Mouse (Mus musculus) MEL (cell line): ENCODE results near the gene I0C0044D17Rik. TPM values are rescaled to one million over a fixed set of nuclear protein-coding genes. Genes with fewer than 3 reads are reported as not detected.

Experiments
- DNase-seq: peaks from one replicate; pipeline ENCODE4 v3.0.0; 2011; ENCODE audit warnings: low read depth, low spot score
- H3K27ac ChIP-seq: 2 replicates; pipeline ENCODE4 v1.5.1; 2012; ENCODE audit warnings: low read depth, mild to moderate bottlenecking, control low read depth, low read length, moderate library complexity; ENCODE audit not compliant: control insufficient read depth
- H3K27me3 ChIP-seq, 2 experiments: fragments of 150-350 bp in 1 of 2; sonication (generic) in 1 of 2; 2 replicates each; pipeline ENCODE4 v1.6.1; 2012; ENCODE audit warnings: low read length in 2 of 2, mild to moderate bottlenecking in 2 of 2, improper control_type of control experiment in 1 of 2, moderate library complexity in 1 of 2; ENCODE audit not compliant: insufficient read depth in 2 of 2, control insufficient read depth in 1 of 2
- H3K36me3 ChIP-seq, 2 experiments: 2 replicates each; pipeline ENCODE4 v1.6.1; 2012 to 2014; ENCODE audit warnings: low read length in 2 of 2, improper control_type of control experiment in 1 of 2, inconsistent platforms in 1 of 2, mild to moderate bottlenecking in 1 of 2; ENCODE audit not compliant: insufficient read depth in 2 of 2, control insufficient read depth in 1 of 2
- H3K4me1 ChIP-seq, 2 experiments: fragments of 150-350 bp in 1 of 2; sonication (generic) in 1 of 2; 2 replicates each; pipeline ENCODE4 v1.6.1; 2012; ENCODE audit warnings: low read length in 2 of 2, improper control_type of control experiment in 1 of 2, mild to moderate bottlenecking in 1 of 2; ENCODE audit not compliant: insufficient read depth in 2 of 2, control insufficient read depth in 1 of 2
- H3K4me3 ChIP-seq, 2 experiments: fragments of 150-350 bp in 1 of 2; sonication (generic) in 1 of 2; 2 replicates each; pipeline ENCODE4 v1.5.1; 2012; ENCODE audit warnings: low read depth in 2 of 2, low read length in 2 of 2, mild to moderate bottlenecking in 2 of 2, moderate library complexity in 2 of 2, control low read depth in 1 of 2, improper control_type of control experiment in 1 of 2; ENCODE audit not compliant: control insufficient read depth in 1 of 2, insufficient read depth in 1 of 2
- H3K79me2 ChIP-seq: 2 replicates; pipeline ENCODE4 v1.6.1; 2012; ENCODE audit warnings: mild to moderate bottlenecking, low read length, moderate library complexity; ENCODE audit not compliant: control insufficient read depth, poor library complexity, insufficient read depth
- H3K9ac ChIP-seq: 2 replicates; pipeline ENCODE4 v1.6.1; 2012; ENCODE audit warnings: low read depth, mild to moderate bottlenecking, control low read depth, low read length, moderate library complexity; ENCODE audit not compliant: control insufficient read depth, poor library complexity, severe bottlenecking
- H3K9me3 ChIP-seq: fragments of 150-350 bp; sonication (generic); replicated peaks from 2 replicates; pipeline ENCODE4 v1.6.1; 2012; ENCODE audit warnings: mild to moderate bottlenecking, low read length, improper control_type of control experiment, moderate library complexity; ENCODE audit not compliant: insufficient read depth
- CHD1 ChIP-seq: IDR thresholded peaks from 2 replicates; pipeline ENCODE4 v1.6.1; 2012; ENCODE audit warnings: low read depth, mild to moderate bottlenecking, inconsistent platforms, low read length, improper control_type of control experiment
- CHD2 ChIP-seq: IDR thresholded peaks from 2 replicates; pipeline ENCODE4 v1.6.1; 2011; ENCODE audit warnings: low read length, improper control_type of control experiment
- CTCF ChIP-seq, 3 experiments: IDR thresholded peaks in 2 of 3; conservative IDR thresholded peaks in 1 of 3; 2 replicates each; pipeline ENCODE4 v1.5.1; 2011 to 2012; ENCODE audit warnings: low read length in 3 of 3, low read depth in 2 of 3, mild to moderate bottlenecking in 2 of 3, improper control_type of control experiment in 1 of 3, inconsistent platforms in 1 of 3, mixed read lengths in 1 of 3, moderate library complexity in 1 of 3; ENCODE audit not compliant: control insufficient read depth in 1 of 3, insufficient read depth in 1 of 3, poor library complexity in 1 of 3, severe bottlenecking in 1 of 3
- E2F4 ChIP-seq: IDR thresholded peaks from 2 replicates; pipeline ENCODE4 v1.6.1; 2011; ENCODE audit warnings: low read depth, low read length, improper control_type of control experiment, borderline replicate concordance
- ETS1 ChIP-seq: IDR thresholded peaks from 2 replicates; pipeline ENCODE4 v1.6.1; 2012; ENCODE audit warnings: low read depth, mild to moderate bottlenecking, inconsistent platforms, low read length, improper control_type of control experiment, moderate library complexity
- GABPA ChIP-seq: IDR thresholded peaks from 2 replicates; pipeline ENCODE4 v1.6.1; 2012; ENCODE audit warnings: low read depth, mild to moderate bottlenecking, inconsistent platforms, low read length, improper control_type of control experiment, moderate library complexity
- MAFK ChIP-seq: IDR thresholded peaks from 2 replicates; pipeline ENCODE4 v1.6.1; 2011; ENCODE audit warnings: low read depth, mild to moderate bottlenecking, low read length, improper control_type of control experiment, borderline replicate concordance
- MAX ChIP-seq: IDR thresholded peaks from 2 replicates; pipeline ENCODE4 v1.6.1; 2011; ENCODE audit warnings: low read length, improper control_type of control experiment
- MAZ ChIP-seq: IDR thresholded peaks from 2 replicates; pipeline ENCODE4 v1.6.1; 2012; ENCODE audit warnings: low read depth, mild to moderate bottlenecking, inconsistent platforms, low read length, improper control_type of control experiment
- MEF2A ChIP-seq: IDR thresholded peaks from 2 replicates; pipeline ENCODE4 v1.6.1; 2014; ENCODE audit warnings: low read depth, mild to moderate bottlenecking, inconsistent platforms, low read length, improper control_type of control experiment; ENCODE audit not compliant: poor library complexity, insufficient replicate concordance, severe bottlenecking; ENCODE audit errors: extremely low read depth
- MYB ChIP-seq: IDR thresholded peaks from 2 replicates; pipeline ENCODE4 v1.6.1; 2011; ENCODE audit warnings: mild to moderate bottlenecking, low read depth, low read length, improper control_type of control experiment
- MYC ChIP-seq: IDR thresholded peaks from 2 replicates; pipeline ENCODE4 v1.6.1; 2011; ENCODE audit warnings: low read depth, mild to moderate bottlenecking, low read length, improper control_type of control experiment, moderate library complexity
- NELFE ChIP-seq: IDR thresholded peaks from 2 replicates; pipeline ENCODE4 v1.6.1; 2011; ENCODE audit warnings: low read depth, low read length, improper control_type of control experiment
- POLR2A ChIP-seq, 2 experiments: IDR thresholded peaks; 2 replicates each; pipeline ENCODE4 v1.6.1; 2011 to 2012; ENCODE audit warnings: low read length in 2 of 2, mild to moderate bottlenecking in 2 of 2, control low read depth in 1 of 2, improper control_type of control experiment in 1 of 2, low read depth in 1 of 2, moderate library complexity in 1 of 2; ENCODE audit not compliant: control insufficient read depth in 1 of 2, insufficient read depth in 1 of 2, poor library complexity in 1 of 2
- POLR2AphosphoS2 ChIP-seq: IDR thresholded peaks from 2 replicates; pipeline ENCODE4 v1.6.1; 2011; ENCODE audit warnings: low read length, improper control_type of control experiment
- RCOR1 ChIP-seq: IDR thresholded peaks from 2 replicates; pipeline ENCODE4 v1.6.1; 2012; ENCODE audit warnings: low read depth, mild to moderate bottlenecking, inconsistent platforms, low read length, improper control_type of control experiment
- SIN3A ChIP-seq: IDR thresholded peaks from 2 replicates; pipeline ENCODE4 v1.6.1; 2012; ENCODE audit warnings: low read length, improper control_type of control experiment, inconsistent platforms
- SMC3 ChIP-seq: IDR thresholded peaks from 2 replicates; pipeline ENCODE4 v1.6.1; 2011; ENCODE audit warnings: low read depth, low read length, improper control_type of control experiment
- TAL1 ChIP-seq: IDR thresholded peaks from 2 replicates; pipeline ENCODE4 v1.6.1; 2012; ENCODE audit warnings: mild to moderate bottlenecking, inconsistent platforms, low read length, moderate library complexity, mixed read lengths
- TBP ChIP-seq: IDR thresholded peaks from 2 replicates; pipeline ENCODE4 v1.8.0; 2011; ENCODE audit warnings: low read depth, low read length, improper control_type of control experiment
- TCF12 ChIP-seq: IDR thresholded peaks from 2 replicates; pipeline ENCODE4 v1.6.1; 2014; ENCODE audit warnings: low read depth, mild to moderate bottlenecking, inconsistent platforms, low read length, improper control_type of control experiment, moderate library complexity
- ZC3H11A ChIP-seq: IDR thresholded peaks from 2 replicates; pipeline ENCODE4 v1.6.1; 2012; ENCODE audit warnings: low read depth, mild to moderate bottlenecking, inconsistent platforms, low read length, improper control_type of control experiment
- ZMIZ1 ChIP-seq: IDR thresholded peaks from 2 replicates; pipeline ENCODE4 v1.6.1; 2012; ENCODE audit warnings: low read depth, mild to moderate bottlenecking, inconsistent platforms, low read length, improper control_type of control experiment, moderate library complexity
- ZNF384 ChIP-seq: IDR thresholded peaks from 2 replicates; pipeline ENCODE4 v1.6.1; 2012; ENCODE audit warnings: low read depth, mild to moderate bottlenecking, inconsistent platforms, low read length, improper control_type of control experiment
- polyA plus RNA-seq, 2 experiments: library from polyadenylated mRNA; stranded (reverse) in 1 of 2; unstranded in 1 of 2; fragments of >175 nt in 1 of 2; fragments of >200 nt in 1 of 2; gene quantifications; 2 replicates each; pipeline versions ENCODE4 v1.2.1 to v1.2.4; 2012; ENCODE audit warnings: low replicate concordance in 2 of 2, low read depth in 1 of 2; ENCODE audit not compliant: insufficient read length in 2 of 2, insufficient read depth in 1 of 2, missing spikeins in 1 of 2
- total RNA-seq: library from RNA; depleted of rRNA; stranded (reverse); fragments of 300-350 nt; gene quantifications from 2 replicates; pipeline ENCODE4 v1.2.3, GENCODE M21; 2012

Gene I0C0044D17Rik
- total and polyA plus RNA-seq, 3 experiments: not detected

GRCm38 (mm10) chr4:98864546-98864945 is 40.9 kb upstream of the I0C0044D17Rik start:
- no peak for TF ChIP-seq CHD1
- no peak for TF ChIP-seq ZC3H11A
- TF ChIP-seq MEF2A: no peak
- TF ChIP-seq POLR2A (IDR thresholded peaks at IDR 0.05; ENCODE audit: control insufficient read depth in 1 of 2, insufficient read depth in 1 of 2, low read depth in 1 of 2, low read length in 2 of 2, poor library complexity in 1 of 2): no peak
- TF ChIP-seq MYC: no peak
- no peak for TF ChIP-seq MAZ

GRCm38 (mm10) chr4:98864094-98864493 is 40.5 kb upstream of the I0C0044D17Rik start:
- Histone ChIP-seq H3K79me2 (no peaks in the 10 kb centered on the region), H3K36me3 (no peaks in the 10 kb centered on the region), H3K4me3 (no peak overlapping the region), H3K9me3 (no peaks in the 10 kb centered on the region), H3K9ac (no peak overlapping the region), H3K4me1 (no peaks in the 10 kb centered on the region), H3K27me3 (no peaks in the 10 kb centered on the region), H3K27ac (no peak overlapping the region)
- DNase-seq: no peak
- TF ChIP-seq MAFK (no peak), ETS1 (no peak), TBP (no peak), MEF2A (no peak), MYB (no peak), SMC3 (no peak), SIN3A (no peak), TCF12 (no peak), MAX (no peak), ZC3H11A (no peak), NELFE (no peak), RCOR1 (no peak), ZNF384 (no peak), POLR2AphosphoS2 (no peak), CTCF (IDR thresholded peaks at IDR 0.05 in 2 of 3, conservative IDR thresholded peaks at IDR 0.05 in 1 of 3; ENCODE audit: control insufficient read depth in 1 of 3, insufficient read depth in 1 of 3, low read depth in 2 of 3, low read length in 3 of 3, poor library complexity in 1 of 3, severe bottlenecking in 1 of 3) (no peak), GABPA (no peak), ZMIZ1 (no peak), CHD2 (no peak), TAL1 (no peak), E2F4 (no peak)

More at GRCm38 (mm10) chr4:98864546-98864945, 40.9 kb upstream of the I0C0044D17Rik start:
- H3K9ac ChIP-seq: no peak overlapping the region
- no peaks in the 10 kb centered on the region for H3K27me3 ChIP-seq
- H3K4me3 ChIP-seq: no peak overlapping the region
- no peaks in the 10 kb centered on the region for H3K9me3 ChIP-seq
- no peaks in the 10 kb centered on the region for H3K36me3 ChIP-seq
- no peak overlapping the region for H3K27ac ChIP-seq
- no peaks in the 10 kb centered on the region for H3K4me1 ChIP-seq
- no peaks in the 10 kb centered on the region for H3K79me2 ChIP-seq
- DNase-seq: no peak
